Mouse (Mus musculus) lung, adult 18-20 months (tissue): ENCODE measurements at regions not wholly inside any gene's neighbourhood (a gene's known extent, or its start where the extent isn't known, plus 50 kb on each side); places are given as distances from the start of the nearest gene placed in this dataset.

Source experiments
- DNase-seq, 2 experiments: peaks; one replicate each; pipeline ENCODE4 v3.0.0; 2022; ENCODE audit warnings: mixed read lengths in 2 of 2

- no peak for DNase-seq
Observed at GRCm38 (mm10) chr9:117863318-117863717, 177.0 kb upstream of the Azi2 start.

GRCm38 (mm10) chr9:117859580-117860045, 180.7 kb upstream of the Azi2 start:
- DNase-seq = peak; percentile 50 to 73

- no peak for DNase-seq
Observed at GRCm38 (mm10) chr9:117843531-117843930, 196.8 kb upstream of the Azi2 start.

- no peak for DNase-seq
Observed at GRCm38 (mm10) chr9:117836696-117837380, 203.5 kb upstream of the Azi2 start.

GRCm38 (mm10) chr9:117833586-117833985, 203.9 kb upstream of the Rbms3 start:
- no peak for DNase-seq

GRCm38 (mm10) chr9:117814661-117815060, 184.9 kb upstream of the Rbms3 start:
- no peak for DNase-seq

GRCm38 (mm10) chr9:117813216-117813615, 183.5 kb upstream of the Rbms3 start:
- no peak for DNase-seq

GRCm38 (mm10) chr9:117805812-117806211, 176.1 kb upstream of the Rbms3 start:
- DNase-seq = no peak

- no peak for DNase-seq
Observed at GRCm38 (mm10) chr9:117784186-117784591, 154.5 kb upstream of the Rbms3 start.

GRCm38 (mm10) chr9:117754651-117755050, 124.9 kb upstream of the Rbms3 start:
- DNase-seq = no peak

- no peak for DNase-seq
Observed at GRCm38 (mm10) chr9:117753466-117753865, 123.8 kb upstream of the Rbms3 start.

- no peak for DNase-seq
Observed at GRCm38 (mm10) chr9:117744906-117745305, 115.2 kb upstream of the Rbms3 start.

GRCm38 (mm10) chr9:117729366-117729765, 99.7 kb upstream of the Rbms3 start:
- no peak for DNase-seq

GRCm38 (mm10) chr9:117720161-117720598, 90.5 kb upstream of the Rbms3 start:
- peak in 1 of 2 experiments; percentile 4 for DNase-seq

- DNase-seq = no peak
Observed at GRCm38 (mm10) chr9:117717346-117717745, 87.6 kb upstream of the Rbms3 start.

- no peak for DNase-seq
Observed at GRCm38 (mm10) chr9:117716476-117716875, 86.8 kb upstream of the Rbms3 start.

GRCm38 (mm10) chr9:117714741-117715675, 85.3 kb upstream of the Rbms3 start:
- peak in 1 of 2 experiments; percentile 9 for DNase-seq

- no peak for DNase-seq
Observed at GRCm38 (mm10) chr9:117713121-117713520, 83.4 kb upstream of the Rbms3 start.

GRCm38 (mm10) chr9:117711793-117712192, 82.1 kb upstream of the Rbms3 start:
- DNase-seq = no peak

- no peak for DNase-seq
Observed at GRCm38 (mm10) chr9:117710966-117711365, 81.3 kb upstream of the Rbms3 start.

GRCm38 (mm10) chr9:117709677-117710076, 80.0 kb upstream of the Rbms3 start:
- no peak for DNase-seq

GRCm38 (mm10) chr9:117693001-117693400, 63.3 kb upstream of the Rbms3 start:
- DNase-seq = no peak

GRCm38 (mm10) chr9:117692486-117692885, 62.8 kb upstream of the Rbms3 start:
- no peak for DNase-seq

GRCm38 (mm10) chr9:117689946-117690345, 60.2 kb upstream of the Rbms3 start:
- DNase-seq = no peak
